Mouse (Mus musculus) natural killer cell, adult 2 months (primary cell): Measurements from ENCODE around the gene Fig4.

Experiments used
- DNase-seq, 2 experiments: peaks; one replicate each; pipeline ENCODE4 v3.0.0; 2022; ENCODE audit warnings: low spot score in 2 of 2

Gene Fig4

GRCm38 (mm10) chr10:41214083-41214482, 89.0 kb downstream of the Fig4 start:
- no peak for DNase-seq

- DNase-seq: no peak
Observed at GRCm38 (mm10) chr10:41209538-41209937, 93.5 kb downstream of the Fig4 start.

GRCm38 (mm10) chr10:41208860-41209377, 94.1 kb downstream of the Fig4 start:
- no peak for DNase-seq

- no peak for DNase-seq
Observed at GRCm38 (mm10) chr10:41205647-41206046, 97.4 kb downstream of the Fig4 start.

- no peak for DNase-seq
Observed at GRCm38 (mm10) chr10:41204637-41205315, 98.3 kb downstream of the Fig4 start.

GRCm38 (mm10) chr10:41204191-41204590, 98.9 kb downstream of the Fig4 start:
- no peak for DNase-seq

- no peak for DNase-seq
Observed at GRCm38 (mm10) chr10:41198719-41199118, 104.3 kb downstream of the Fig4 start.

- no peak for DNase-seq
Observed at GRCm38 (mm10) chr10:41197788-41198187, 105.3 kb downstream of the Fig4 start.

GRCm38 (mm10) chr10:41196295-41196694, 106.8 kb downstream of the Fig4 start:
- DNase-seq: no peak

GRCm38 (mm10) chr10:41189392-41189791, 113.7 kb downstream of the Fig4 start:
- no peak for DNase-seq

GRCm38 (mm10) chr10:41183975-41184374, 119.1 kb downstream of the Fig4 start:
- no peak for DNase-seq

GRCm38 (mm10) chr10:41182644-41183043, 120.4 kb downstream of the Fig4 start:
- DNase-seq: no peak

GRCm38 (mm10) chr10:41166141-41166540, 136.9 kb downstream of the Fig4 start:
- no peak for DNase-seq

GRCm38 (mm10) chr10:41163108-41163507, 140.0 kb downstream of the Fig4 start:
- no peak for DNase-seq

- no peak for DNase-seq
Observed at GRCm38 (mm10) chr10:41157296-41157695, 145.8 kb downstream of the Fig4 start.

- DNase-seq: no peak
Observed at GRCm38 (mm10) chr10:41156693-41157092, 146.4 kb downstream of the Fig4 start.

GRCm38 (mm10) chr10:41153229-41153750, 149.8 kb downstream of the Fig4 start:
- DNase-seq: no peak

- DNase-seq: no peak
Observed at GRCm38 (mm10) chr10:41151901-41152300, 151.2 kb downstream of the Fig4 start.

- no peak for DNase-seq
Observed at GRCm38 (mm10) chr10:41151441-41151840, 151.6 kb downstream of the Fig4 start.

GRCm38 (mm10) chr10:41151021-41151420, 152.0 kb downstream of the Fig4 start:
- DNase-seq: no peak

- no peak for DNase-seq
Observed at GRCm38 (mm10) chr10:41150496-41150895, 152.6 kb downstream of the Fig4 start.

GRCm38 (mm10) chr10:41149307-41149706, 153.8 kb downstream of the Fig4 start:
- no peak for DNase-seq

- no peak for DNase-seq
Observed at GRCm38 (mm10) chr10:41146141-41146540, 156.9 kb downstream of the Fig4 start.
